Mouse (Mus musculus) stomach, postnatal 0 days (tissue): Measurements from ENCODE around the gene Plxnd1.

Experiments used
- CTCF ChIP-seq: IDR thresholded peaks from 2 replicates; pipeline ENCODE4 v1.5.1; 2016; ENCODE audit warnings: antibody characterized with exemption, low read depth, mild to moderate bottlenecking, moderate library complexity
- EP300 ChIP-seq: optimal IDR thresholded peaks from 2 replicates; pipeline ENCODE3; 2016; ENCODE audit warnings: antibody characterized with exemption

DNA sequence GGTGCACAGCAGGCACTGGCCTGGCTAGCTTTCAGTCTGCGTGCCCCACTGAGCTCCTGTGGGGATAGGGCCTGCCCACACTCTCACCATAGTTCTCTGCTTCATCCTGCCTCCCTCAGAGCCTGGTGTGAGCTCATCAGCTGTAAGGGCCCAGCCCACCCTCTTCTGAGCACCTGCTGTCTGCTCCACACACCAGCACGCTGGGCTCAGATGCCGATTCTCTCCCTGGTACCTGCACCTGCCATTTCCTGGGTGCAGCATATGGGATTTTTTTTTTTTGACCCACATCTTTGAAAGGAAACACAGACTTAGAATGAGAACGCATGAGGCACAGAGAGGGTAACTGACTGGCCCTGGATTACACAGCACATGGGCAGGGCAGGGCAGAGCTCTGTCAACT, 5.2 kb downstream of the Plxnd1 start:
- TF ChIP-seq CTCF: no peak
- no peak for TF ChIP-seq EP300
